Mouse (Mus musculus) CH12.LX (cell line): Measurements from ENCODE around the gene Rnft2.

Source experiments
- CTCF ChIP-seq, 2 experiments: IDR thresholded peaks in 1 of 2; conservative IDR thresholded peaks in 1 of 2; 2 replicates each; pipeline ENCODE4 v1.5.1; 2011 to 2012; ENCODE audit warnings: low read depth in 2 of 2, low read length in 2 of 2, improper control_type of control experiment in 1 of 2, inconsistent platforms in 1 of 2, mild to moderate bottlenecking in 1 of 2, moderate library complexity in 1 of 2
- E2F4 ChIP-seq: IDR thresholded peaks from 2 replicates; pipeline ENCODE4 v1.6.1; 2011; ENCODE audit warnings: low read depth, low read length, improper control_type of control experiment; ENCODE audit not compliant: insufficient replicate concordance
- JUN ChIP-seq: IDR thresholded peaks from 2 replicates; pipeline ENCODE4 v1.6.1; 2011; ENCODE audit warnings: low read depth, mild to moderate bottlenecking, low read length, improper control_type of control experiment, moderate library complexity; ENCODE audit not compliant: insufficient read depth
- POLR2A ChIP-seq: IDR thresholded peaks from 2 replicates; pipeline ENCODE4 v1.6.1; 2011; ENCODE audit warnings: low read depth, mild to moderate bottlenecking, improper control_type of control experiment, low read length
- SIN3A ChIP-seq: IDR thresholded peaks from 2 replicates; pipeline ENCODE4 v1.6.1; 2012; ENCODE audit warnings: low read length, improper control_type of control experiment, inconsistent platforms
- TBP ChIP-seq: conservative IDR thresholded peaks from 2 replicates; pipeline ENCODE4 v1.6.1; 2011; ENCODE audit warnings: low read depth, low read length, improper control_type of control experiment
- TCF12 ChIP-seq: IDR thresholded peaks from 2 replicates; pipeline ENCODE4 v1.6.1; 2014; ENCODE audit warnings: low read depth, mild to moderate bottlenecking, inconsistent platforms, low read length, improper control_type of control experiment
- USF1 ChIP-seq: IDR thresholded peaks from 2 replicates; pipeline ENCODE4 v1.6.1; 2014; ENCODE audit warnings: low read depth, mild to moderate bottlenecking, inconsistent platforms, low read length, improper control_type of control experiment
- ZC3H11A ChIP-seq: IDR thresholded peaks from 2 replicates; pipeline ENCODE4 v1.6.1; 2012; ENCODE audit warnings: low read depth, mild to moderate bottlenecking, inconsistent platforms, low read length, improper control_type of control experiment
- ZKSCAN1 ChIP-seq: IDR thresholded peaks from 2 replicates; pipeline ENCODE4 v1.6.1; 2012; ENCODE audit warnings: low read depth, inconsistent platforms, low read length, improper control_type of control experiment, borderline replicate concordance

DNA sequence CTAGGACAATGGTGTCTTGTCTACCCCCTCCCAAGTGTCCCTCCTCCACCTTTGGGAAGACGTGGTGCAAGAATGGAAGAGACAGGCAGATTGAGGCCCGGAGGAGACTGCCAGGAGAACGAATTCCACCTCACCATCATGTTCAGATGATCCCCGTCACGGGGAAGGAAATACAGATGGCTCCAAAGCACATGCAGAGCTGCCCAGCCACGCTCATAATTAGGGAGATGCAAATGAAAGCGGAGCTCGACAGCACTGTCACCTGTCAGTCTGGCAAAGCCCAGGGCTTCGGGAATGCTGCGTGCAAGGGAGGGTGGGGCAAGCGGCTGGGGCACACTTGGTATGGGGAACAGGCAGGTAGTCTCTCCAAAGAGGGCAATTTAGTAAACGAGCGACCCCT, 47.5 kb downstream of the Rnft2 start:
- TF ChIP-seq POLR2A (no peak), CTCF (conservative IDR thresholded peaks at IDR 0.05 in 1 of 2, IDR thresholded peaks at IDR 0.05 in 1 of 2; ENCODE audit: low read depth in 2 of 2, low read length in 2 of 2) (no peak), TCF12 (no peak), TBP (no peak), ZKSCAN1 (no peak), JUN (no peak), E2F4 (no peak), SIN3A (no peak), ZC3H11A (no peak), USF1 (no peak)
